Mouse (Mus musculus) limb, embryonic 15.5 days (tissue): Measurements from ENCODE around the gene Tmem255a. TPM values are rescaled to one million over a fixed set of nuclear protein-coding genes. Genes with fewer than 3 reads are reported as not detected.
"Not testable (repeated sequence)": the region's sequence is repeated elsewhere in the genome, so short reads cannot be mapped to it uniquely, and the experiment has no call there.

Experiments used
- ATAC-seq: fragments of 200-750 bp; cut with Nextera tagmentation; 2 replicates; pipeline ENCODE4 v1.8.0; 2017; ENCODE audit warnings: low read depth, moderate TSS enrichment; ENCODE audit not compliant: insufficient number of reproducible peaks, low FRiP score, low TSS enrichment
- H3K27ac ChIP-seq: fragments of 300-500 bp; sonication (generic); 2 replicates; pipeline ENCODE4 v1.5.1; 2015; ENCODE audit warnings: moderate library complexity, mild to moderate bottlenecking, inconsistent platforms
- H3K27me3 ChIP-seq: fragments of 300-500 bp; sonication (generic); 2 replicates; pipeline ENCODE4 v1.6.1; 2015; ENCODE audit warnings: inconsistent platforms
- H3K36me3 ChIP-seq: fragments of 300-500 bp; sonication (generic); 2 replicates; pipeline ENCODE4 v1.6.1; 2015; ENCODE audit warnings: inconsistent platforms
- H3K4me1 ChIP-seq: fragments of 300-500 bp; sonication (generic); 2 replicates; pipeline ENCODE4 v1.6.1; 2015; ENCODE audit warnings: inconsistent platforms
- H3K4me2 ChIP-seq: fragments of 300-500 bp; sonication (generic); 2 replicates; pipeline ENCODE4 v1.6.1; 2015; ENCODE audit warnings: mild to moderate bottlenecking, inconsistent platforms
- H3K4me3 ChIP-seq: fragments of 300-500 bp; sonication (generic); 2 replicates; pipeline ENCODE4 v1.5.1; 2015; ENCODE audit warnings: mild to moderate bottlenecking, inconsistent platforms
- H3K9ac ChIP-seq: fragments of 300-500 bp; sonication (generic); 2 replicates; pipeline ENCODE4 v1.6.1; 2015; ENCODE audit warnings: inconsistent platforms
- H3K9me3 ChIP-seq: fragments of 300-500 bp; sonication (generic); 2 replicates; pipeline ENCODE4 v1.6.1; 2016; ENCODE audit warnings: inconsistent platforms
- WGBS: fragments of 180-500 bp; shearing (Covaris S2); methylation state at CpG from one replicate; pipeline ENCODE4 v1.1.7; 2015; 5-methylcytosine and 5-hydroxymethylcytosine counted together
- polyA plus RNA-seq: library from polyadenylated mRNA; unstranded; fragments of >200 nt; fragmentation: Nextera tagmentation; extraction: Ambion mirVana; gene quantifications from 2 replicates; pipeline ENCODE4 v1.2.1, GENCODE M21; 2015

Gene Tmem255a
- polyA plus RNA-seq, 1 experiment from 2014 or later = 33.7 TPM

DNA sequence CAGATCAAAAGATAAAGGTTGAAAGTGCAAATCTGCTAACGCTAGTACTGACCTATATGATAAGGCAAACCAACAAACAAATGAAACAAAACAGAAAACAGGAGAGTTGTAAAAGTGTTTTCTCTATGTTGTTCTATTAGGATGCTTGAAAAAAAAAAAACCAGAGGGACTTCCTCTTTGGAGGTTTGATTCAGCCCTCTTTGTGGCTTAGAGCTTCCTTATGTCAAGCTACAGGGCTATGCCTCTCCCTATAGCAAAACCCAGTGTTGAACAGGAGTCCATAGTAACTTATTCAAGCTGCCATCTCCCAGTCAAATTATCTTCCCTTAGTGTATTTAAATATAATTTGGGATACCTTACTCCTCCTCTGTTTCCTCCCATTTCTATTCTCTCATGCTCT, 44.8 kb downstream of the Tmem255a start:
- H3K9ac ChIP-seq = no peak overlapping the region
- 65% methylated on average over 1 of the region's 1 CpGs for WGBS
- H3K4me1 ChIP-seq = no peaks in the 10 kb centered on the region
- no peak overlapping the region for H3K27ac ChIP-seq
- H3K27me3 ChIP-seq = no peaks in the 10 kb centered on the region
- H3K4me2 ChIP-seq = no peak overlapping the region
- no peak for ATAC-seq
- no peaks in the 10 kb centered on the region for H3K9me3 ChIP-seq
- no peaks in the 10 kb centered on the region for H3K36me3 ChIP-seq
- H3K4me3 ChIP-seq = no peak overlapping the region

- ATAC-seq = no peak
- 48% methylated on average over 2 of the region's 2 CpGs for WGBS
- no peak overlapping the region for H3K9ac ChIP-seq
- H3K9me3 ChIP-seq = no peaks in the 10 kb centered on the region
- no peak overlapping the region for H3K4me2 ChIP-seq
- H3K4me1 ChIP-seq = no peaks in the 10 kb centered on the region
- H3K36me3 ChIP-seq = no peaks in the 10 kb centered on the region
- H3K4me3 ChIP-seq = no peak overlapping the region
- no peaks in the 10 kb centered on the region for H3K27me3 ChIP-seq
- H3K27ac ChIP-seq = no peak overlapping the region
These were observed 50.4 kb downstream of the Tmem255a start for GRCm38 (mm10) chrX:38201816-38202215.

- 27% methylated on average over 3 of the region's 3 CpGs for WGBS
These were observed 61.8 kb downstream of the Tmem255a start for GRCm38 (mm10) chrX:38190458-38190764.

DNA sequence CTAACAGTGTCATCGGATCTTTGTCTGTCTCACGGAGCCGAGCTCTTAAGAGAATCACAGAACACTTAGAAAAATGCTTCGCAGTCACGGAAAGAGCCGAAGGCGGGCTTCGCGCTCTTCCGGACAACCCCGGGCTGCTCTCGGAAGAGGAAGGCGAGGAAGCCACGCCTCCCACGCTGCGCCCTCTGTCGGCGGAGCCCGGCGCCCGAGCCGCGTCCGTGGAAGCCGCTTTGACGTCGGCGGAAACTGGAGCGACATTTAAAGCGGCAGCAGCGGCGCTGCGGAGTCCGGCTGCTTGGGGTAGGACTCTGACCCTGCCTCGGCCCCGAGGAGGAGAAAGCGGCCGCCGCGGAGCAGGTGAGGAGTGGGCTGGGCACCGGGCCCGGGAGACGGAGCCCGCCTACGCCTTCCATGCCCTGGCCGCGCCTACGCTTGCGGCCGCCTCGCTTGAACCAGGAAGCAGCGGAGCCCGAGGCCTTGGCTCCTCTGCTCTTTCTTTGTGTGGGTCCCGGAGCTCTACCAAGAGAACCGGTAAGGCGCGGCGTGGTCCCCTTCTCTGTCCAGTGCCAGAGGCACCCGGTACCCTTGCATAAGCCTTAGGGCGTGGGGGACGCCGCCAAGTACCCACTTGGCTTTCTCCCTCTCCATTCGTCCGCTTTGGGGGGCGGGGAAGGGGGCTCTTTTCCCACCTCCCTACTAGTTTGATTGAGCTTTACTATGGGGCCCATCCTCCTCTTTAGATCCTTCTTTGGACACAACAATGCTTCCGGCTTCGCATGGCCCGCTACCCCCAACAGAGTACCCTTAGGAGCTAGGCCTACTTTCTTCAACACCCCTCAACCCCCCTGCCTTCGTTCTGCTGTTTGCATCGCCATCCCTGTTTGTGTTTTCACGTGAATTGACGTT, 62.4 kb downstream of the Tmem255a start, which contains the start of gene Zbtb33:
Zbtb33 (plus strand) TSS at position 242 of the 906 bp plus-strand sequence.
- WGBS = 25% methylated on average over 72 of the region's 72 CpGs
- H3K27ac ChIP-seq = peak within 1 kb of the TSS; percentile 86
- no peaks in the 10 kb centered on the region for H3K27me3 ChIP-seq
- H3K9ac ChIP-seq = peak within 1 kb of the TSS; percentile 68
- no peaks in the 10 kb centered on the region for H3K36me3 ChIP-seq
- H3K4me1 ChIP-seq = no peaks in the 10 kb centered on the region
- H3K4me2 ChIP-seq = peak within 1 kb of the TSS; percentile 47
- no peaks in the 10 kb centered on the region for H3K9me3 ChIP-seq
- peak; percentile 89 for ATAC-seq
- H3K4me3 ChIP-seq = peak within 1 kb of the TSS; percentile 61

More at GRCm38 (mm10) chrX:38190458-38190764, 61.8 kb downstream of the Tmem255a start:
- Histone ChIP-seq H3K27ac (peak overlapping the region; percentile 86; the same call in 1 of the 2 replicates), H3K4me3 (peak overlapping the region; percentile 61), H3K9ac (peak overlapping the region; percentile 68), H3K9me3 (no peaks in the 10 kb centered on the region), H3K4me2 (peak overlapping the region; percentile 47), H3K36me3 (no peaks in the 10 kb centered on the region), H3K27me3 (no peaks in the 10 kb centered on the region), H3K4me1 (no peaks in the 10 kb centered on the region)
- no peak for ATAC-seq

DNA sequence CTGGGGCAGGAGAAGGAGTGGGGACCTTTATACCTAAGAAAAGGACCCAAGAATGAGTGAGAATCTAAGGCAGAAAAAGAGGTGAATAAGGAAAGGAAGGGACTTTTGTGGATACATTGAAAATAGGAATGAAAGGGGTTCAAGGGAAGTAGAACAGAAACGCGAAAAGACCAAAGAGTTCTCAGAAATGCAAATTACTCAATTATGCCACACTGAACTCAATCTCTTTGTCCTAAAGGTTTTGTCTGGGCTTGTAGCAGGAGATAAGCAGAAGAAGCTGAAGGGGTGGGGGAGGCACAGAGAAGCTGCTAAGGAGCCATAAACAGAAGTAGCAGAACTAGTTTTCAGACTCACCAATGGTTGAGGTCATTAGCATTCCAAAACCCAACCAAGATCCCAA, 66.7 kb downstream of the Tmem255a start:
- Histone ChIP-seq H3K4me2 (no peak overlapping the region), H3K27me3 (no peaks in the 10 kb centered on the region), H3K4me3 (no peak overlapping the region), H3K36me3 (no peaks in the 10 kb centered on the region), H3K27ac (no peak overlapping the region), H3K9me3 (no peaks in the 10 kb centered on the region), H3K4me1 (no peaks in the 10 kb centered on the region), H3K9ac (no peak overlapping the region)
- no peak for ATAC-seq
- WGBS = 42% methylated on average over 2 of the region's 2 CpGs

DNA sequence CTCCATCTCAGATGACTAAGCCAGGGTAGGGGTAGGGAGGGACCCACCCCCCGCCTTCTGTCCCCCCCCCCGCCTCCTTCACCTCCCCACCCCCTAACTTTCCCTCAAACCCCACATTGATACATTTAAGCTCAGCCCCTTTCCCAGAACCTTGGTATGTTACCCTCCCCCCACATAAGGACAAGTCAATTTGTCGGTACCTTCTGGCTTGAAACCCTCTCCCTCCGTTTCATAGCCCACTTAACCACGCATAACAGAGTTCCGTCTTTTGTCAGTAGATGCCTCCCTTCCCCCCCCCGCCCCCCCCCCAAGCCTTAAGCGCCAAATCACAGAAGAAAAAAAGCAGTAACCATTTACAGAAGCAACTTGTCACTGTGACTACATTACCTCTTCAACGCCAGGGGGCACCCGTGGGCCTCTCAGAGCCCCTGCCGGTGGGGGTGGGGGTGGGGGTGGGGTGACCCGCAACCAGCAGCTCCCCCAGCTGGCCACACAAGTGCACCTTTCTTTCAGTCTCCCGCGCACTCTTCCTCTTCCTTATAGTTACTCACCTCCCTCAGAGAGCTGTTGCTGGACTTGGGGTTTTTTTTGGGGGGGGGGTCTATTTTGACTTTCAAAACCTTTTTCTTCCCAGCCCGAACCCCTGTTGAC, 70.5 kb downstream of the Tmem255a start:
- Histone ChIP-seq H3K36me3 (no peaks in the 10 kb centered on the region), H3K27ac (no peak overlapping the region), H3K9me3 (peaks cover 2% of the 10 kb centered on the region; the same call in 1 of the 2 replicates), H3K4me3 (peak overlapping the region; percentile 44; the same call in 1 of the 2 replicates), H3K9ac (no peak overlapping the region), H3K4me1 (no peaks in the 10 kb centered on the region), H3K4me2 (peak overlapping the region; percentile 69; the same call in 1 of the 2 replicates), H3K27me3 (no peaks in the 10 kb centered on the region)
- WGBS = 19% methylated on average over 12 of the region's 15 CpGs
- no peak for ATAC-seq

GRCm38 (mm10) chrX:38180656-38181607, 71.3 kb downstream of the Tmem255a start:
- H3K4me1 ChIP-seq = no peaks in the 10 kb centered on the region
- H3K9me3 ChIP-seq = peaks cover 2% of the 10 kb centered on the region; the same call in 1 of the 2 replicates
- no peak overlapping the region for H3K27ac ChIP-seq
- H3K27me3 ChIP-seq = no peaks in the 10 kb centered on the region
- ATAC-seq = no peak; the same call in 1 of the 2 replicates
- H3K36me3 ChIP-seq = no peaks in the 10 kb centered on the region
- H3K9ac ChIP-seq = 0 out of 2 replicates have a peak overlapping the region, but pooled peaks have one; percentile 7
- whole genome bisulfite sequencing = 24% methylated on average over 34 of the region's 38 CpGs
- peak overlapping the region; percentile 44 for H3K4me3 ChIP-seq
- peak overlapping the region; percentile 69 for H3K4me2 ChIP-seq

- not testable (repeated sequence) for H3K36me3 ChIP-seq, H3K4me1 ChIP-seq, H3K27ac ChIP-seq, H3K9me3 ChIP-seq, H3K27me3 ChIP-seq, ATAC-seq, H3K9ac ChIP-seq
- Histone ChIP-seq H3K4me2 (peak overlapping the region; percentile 35), H3K4me3 (peak overlapping the region; percentile 30)
- WGBS = 33% methylated on average over 19 of the region's 19 CpGs
These were observed 72.3 kb downstream of the Tmem255a start for GRCm38 (mm10) chrX:38179891-38180310.

DNA sequence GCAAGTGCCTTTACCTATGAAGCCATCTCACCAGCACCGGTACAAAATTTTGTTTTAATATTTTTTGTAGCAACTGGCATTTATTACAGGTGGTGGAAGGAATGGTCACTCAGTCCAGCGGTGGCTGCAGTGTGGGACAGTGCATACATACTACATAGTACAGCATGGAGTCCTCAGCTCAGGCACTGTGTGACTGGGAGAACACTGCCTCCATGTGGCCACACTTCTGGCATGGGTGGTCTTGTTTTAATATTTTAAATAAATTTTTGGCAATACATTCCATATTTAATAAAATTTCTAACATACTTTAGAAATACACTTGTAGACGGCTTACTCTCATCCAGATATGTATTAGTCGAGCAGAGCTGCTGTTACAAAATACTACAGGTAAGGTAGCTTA, 85.6 kb downstream of the Tmem255a start:
- Histone ChIP-seq H3K27me3 (no peaks in the 10 kb centered on the region), H3K9ac (no peak overlapping the region), H3K9me3 (no peaks in the 10 kb centered on the region), H3K4me3 (no peak overlapping the region), H3K27ac (no peak overlapping the region), H3K4me1 (no peaks in the 10 kb centered on the region), H3K4me2 (no peak overlapping the region), H3K36me3 (no peaks in the 10 kb centered on the region)
- ATAC-seq = no peak
- WGBS = 77% methylated on average over 4 of the region's 4 CpGs

GRCm38 (mm10) chrX:38166064-38166463, 86.2 kb downstream of the Tmem255a start:
- H3K9ac ChIP-seq = no peak overlapping the region
- H3K9me3 ChIP-seq = no peaks in the 10 kb centered on the region
- H3K36me3 ChIP-seq = no peaks in the 10 kb centered on the region

GRCm38 (mm10) chrX:38165315-38165714, 86.9 kb downstream of the Tmem255a start:
- Histone ChIP-seq H3K4me2 (no peak overlapping the region), H3K4me1 (no peaks in the 10 kb centered on the region), H3K27ac (no peak overlapping the region), H3K9ac (no peak overlapping the region), H3K27me3 (no peaks in the 10 kb centered on the region), H3K4me3 (no peak overlapping the region), H3K9me3 (no peaks in the 10 kb centered on the region), H3K36me3 (no peaks in the 10 kb centered on the region)
- 85% methylated on average over 3 of the region's 3 CpGs for WGBS
- no peak for ATAC-seq

More at GRCm38 (mm10) chrX:38166064-38166463, 86.2 kb downstream of the Tmem255a start:
- ATAC-seq = no peak
- no peak overlapping the region for H3K4me3 ChIP-seq
- 76% methylated on average over 9 of the region's 9 CpGs for WGBS
- H3K4me1 ChIP-seq = no peaks in the 10 kb centered on the region
- no peak overlapping the region for H3K4me2 ChIP-seq
- H3K27ac ChIP-seq = no peak overlapping the region
- H3K27me3 ChIP-seq = no peaks in the 10 kb centered on the region
